Mouse (Mus musculus) lung, postnatal 14 days (tissue): ENCODE results near the gene Atoh1.
A peak's percentile ranks its signal among the peaks of the same experiment; 100 is the strongest.

Experiments used
- DNase-seq: peaks from one replicate; pipeline ENCODE4 v3.0.0; 2021

Atoh1 gene

GRCm38 (mm10) chr6:64728499-64729198, at the start of gene Atoh1:
TSS of gene Atoh1 (plus strand) at chr6:64729125.
- DNase-seq = peak; percentile 11

- DNase-seq = peak; percentile 4
These were observed 45.0 kb upstream of the Atoh1 start for GRCm38 (mm10) chr6:64683974-64684373.

GRCm38 (mm10) chr6:64684973-64685372, 44.0 kb upstream of the Atoh1 start:
- no peak for DNase-seq

GRCm38 (mm10) chr6:64688181-64688944, 40.6 kb upstream of the Atoh1 start:
- DNase-seq = no peak

GRCm38 (mm10) chr6:64694688-64695087, 34.2 kb upstream of the Atoh1 start:
- DNase-seq = no peak

- DNase-seq = no peak
These were observed 25.3 kb upstream of the Atoh1 start for GRCm38 (mm10) chr6:64703659-64704058.

GRCm38 (mm10) chr6:64727751-64728403, 1.0 kb upstream of the Atoh1 start:
- DNase-seq = peak; percentile 34

GRCm38 (mm10) chr6:64729231-64730011, 496 bp downstream of the Atoh1 start:
- DNase-seq = no peak

GRCm38 (mm10) chr6:64730030-64730429, 1.1 kb downstream of the Atoh1 start:
- no peak for DNase-seq

GRCm38 (mm10) chr6:64730506-64731020, 1.6 kb downstream of the Atoh1 start:
- DNase-seq = no peak

- DNase-seq = no peak
These were observed 2.2 kb downstream of the Atoh1 start for GRCm38 (mm10) chr6:64731126-64731525.

- DNase-seq = no peak
These were observed 2.8 kb downstream of the Atoh1 start for GRCm38 (mm10) chr6:64731621-64732320.

GRCm38 (mm10) chr6:64733311-64733710, 4.4 kb downstream of the Atoh1 start:
- DNase-seq = no peak

GRCm38 (mm10) chr6:64734441-64735320, 5.8 kb downstream of the Atoh1 start:
- no peak for DNase-seq

- no peak for DNase-seq
These were observed 7.4 kb downstream of the Atoh1 start for GRCm38 (mm10) chr6:64736317-64736716.

GRCm38 (mm10) chr6:64742915-64743489, 14.1 kb downstream of the Atoh1 start:
- no peak for DNase-seq

GRCm38 (mm10) chr6:64754515-64754914, 25.6 kb downstream of the Atoh1 start:
- DNase-seq = no peak

GRCm38 (mm10) chr6:64763901-64764300, 35.0 kb downstream of the Atoh1 start:
- no peak for DNase-seq

GRCm38 (mm10) chr6:64773430-64773829, 44.5 kb downstream of the Atoh1 start:
- no peak for DNase-seq
